Mouse (Mus musculus) cerebellum, adult 18-20 months (tissue): ENCODE measurements at regions not wholly inside any gene's neighbourhood (a gene's known extent, or its start where the extent isn't known, plus 50 kb on each side); places are given as distances from the start of the nearest gene placed in this dataset.

ENCODE experiments used
- DNase-seq, 2 experiments: peaks; one replicate each; pipeline ENCODE4 v3.0.0; 2021

GRCm38 (mm10) chr14:61904426-61905124 lies 297.3 kb downstream of the Kcnrg start:
- DNase-seq = no peak

- DNase-seq = no peak
These were observed 310.9 kb downstream of the Kcnrg start for GRCm38 (mm10) chr14:61918113-61918512.

- no peak for DNase-seq
These were observed 324.6 kb downstream of the Kcnrg start for GRCm38 (mm10) chr14:61931811-61932210.

DNA sequence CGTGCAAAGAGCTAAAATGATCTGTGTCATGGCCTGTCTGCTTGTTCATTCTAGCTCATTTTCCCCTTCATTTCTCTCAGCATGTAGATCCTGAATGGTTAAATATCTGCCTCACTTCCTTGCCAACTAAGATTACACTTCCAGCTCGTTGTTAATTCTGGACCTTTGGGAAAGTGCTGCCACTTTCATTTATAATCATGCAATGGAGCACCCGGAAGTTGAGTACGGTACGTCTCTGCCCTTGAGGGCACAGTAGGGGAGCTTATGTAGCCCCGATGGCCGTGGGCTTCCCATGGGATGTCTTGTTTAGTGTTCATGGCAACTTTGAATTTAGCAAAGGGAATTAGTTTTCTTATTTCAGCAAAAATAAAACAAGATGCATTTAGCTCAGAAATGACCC lies 334.4 kb downstream of the Kcnrg start:
- no peak for DNase-seq

DNA sequence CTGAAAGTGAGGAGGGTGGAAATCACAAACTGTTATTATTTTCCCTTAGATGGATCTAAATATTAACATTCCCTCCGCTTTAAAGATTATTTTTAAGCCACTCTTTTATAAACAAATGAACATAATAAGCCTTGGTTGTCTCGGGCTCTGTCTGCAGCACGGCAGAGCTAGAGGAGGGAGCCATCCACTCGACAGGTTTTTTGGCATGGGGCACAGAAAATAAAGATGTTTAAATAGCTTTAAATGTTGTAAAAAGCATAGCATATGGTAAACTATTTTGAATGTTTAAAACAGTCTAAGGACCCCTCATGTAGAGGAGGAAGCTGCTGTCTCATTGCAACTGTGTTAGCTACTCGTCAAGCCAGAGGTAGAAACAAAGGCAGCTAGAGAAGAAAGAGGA lies 338.4 kb downstream of the Kcnrg start:
- no peak for DNase-seq

DNA sequence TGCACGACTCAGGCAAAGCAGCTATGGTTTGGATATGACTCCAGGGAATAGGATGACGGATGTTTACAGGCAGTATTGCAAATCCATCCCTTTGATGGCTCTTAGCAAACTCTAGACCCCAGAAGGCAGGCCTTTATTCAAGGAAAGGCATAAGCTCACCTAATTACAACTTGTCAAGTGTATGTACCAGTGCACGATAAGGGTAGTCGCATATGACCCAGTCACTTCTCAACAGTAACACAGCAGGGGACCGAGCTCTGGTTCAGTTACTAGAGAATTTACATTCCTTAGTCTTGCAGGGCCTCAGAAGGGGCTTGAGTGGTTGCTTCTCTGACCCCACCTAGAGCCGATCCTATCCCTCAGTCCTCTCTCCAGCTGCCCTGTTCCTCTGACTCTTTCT lies 342.2 kb downstream of the Kcnrg start:
- DNase-seq = no peak

DNA sequence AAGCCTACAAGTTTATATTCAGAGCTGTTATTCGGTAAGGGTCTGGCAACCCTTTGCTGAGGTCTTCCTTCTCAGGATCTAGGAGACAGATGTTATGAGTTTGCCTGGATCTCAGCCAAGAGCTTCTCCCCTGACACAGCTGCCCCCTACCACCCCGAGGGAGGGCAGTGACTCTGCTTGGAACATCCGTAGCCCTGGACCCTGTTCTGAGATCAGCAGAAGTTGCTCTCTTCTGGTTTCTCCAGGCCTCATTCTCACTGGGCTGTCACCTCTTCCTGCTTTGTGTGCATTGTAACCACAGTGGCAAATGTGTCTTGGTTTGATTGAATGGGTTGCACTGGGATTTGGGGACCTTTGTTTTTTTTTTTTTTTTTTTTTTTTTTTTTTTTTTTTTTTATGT lies 342.4 kb upstream of the Rnaseh2b start:
- DNase-seq = no peak

DNA sequence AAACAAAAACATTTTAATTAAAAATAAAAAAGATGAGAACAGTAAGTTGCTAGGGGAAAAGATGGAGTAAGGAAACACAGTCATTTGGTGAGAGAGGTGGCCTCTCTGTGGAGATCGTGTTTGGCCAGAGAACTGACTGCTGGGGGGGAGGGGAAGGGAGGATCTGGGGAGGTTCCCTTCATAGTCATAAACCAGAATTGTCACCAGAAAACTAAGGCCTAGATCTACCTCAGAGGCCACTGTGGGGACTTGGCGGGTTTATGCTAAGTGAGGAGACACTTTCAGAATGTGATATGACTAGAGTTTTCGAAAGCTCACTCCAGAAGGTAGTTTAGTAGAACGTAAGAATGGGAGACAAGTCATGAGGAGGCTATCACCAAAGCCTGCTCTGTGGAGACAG lies 339.4 kb upstream of the Rnaseh2b start:
- DNase-seq = no peak

GRCm38 (mm10) chr14:61955416-61955815 lies 337.0 kb upstream of the Rnaseh2b start:
- no peak for DNase-seq

DNA sequence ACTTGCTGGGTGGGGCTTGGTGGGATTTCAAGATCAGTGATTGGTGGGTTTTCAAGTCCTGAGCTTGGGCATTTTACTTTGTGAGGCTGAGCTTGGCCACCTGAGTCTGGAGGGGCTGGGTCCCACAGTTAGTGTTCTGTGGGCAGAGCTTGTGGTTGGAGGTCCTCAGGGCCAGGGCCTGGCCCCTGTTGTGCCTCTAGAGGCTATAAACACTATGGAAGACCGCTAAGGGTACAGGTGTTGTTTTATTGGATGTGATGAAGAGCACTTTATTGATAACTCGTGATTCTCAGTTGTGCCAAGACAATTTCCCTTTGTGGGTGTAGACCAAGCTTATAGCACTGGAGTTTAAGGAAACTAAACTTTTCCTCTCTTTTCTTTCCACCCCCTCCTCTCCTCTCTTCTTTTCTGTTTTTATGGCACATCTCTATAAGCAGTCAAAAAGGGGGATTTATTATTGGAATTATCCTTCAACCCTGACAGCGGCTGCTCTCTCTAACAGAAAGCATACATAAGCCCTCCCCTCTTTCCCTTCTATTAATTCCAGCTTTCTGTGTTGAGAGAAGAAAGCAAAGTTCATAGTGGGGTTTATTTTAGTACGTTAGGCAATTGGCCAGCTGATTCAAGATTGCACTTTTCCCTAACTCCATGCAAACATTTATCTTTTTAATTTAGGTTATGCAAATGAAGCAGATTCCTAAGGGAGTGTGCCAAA lies 332.0 kb upstream of the Rnaseh2b start:
- DNase-seq = no peak

DNA sequence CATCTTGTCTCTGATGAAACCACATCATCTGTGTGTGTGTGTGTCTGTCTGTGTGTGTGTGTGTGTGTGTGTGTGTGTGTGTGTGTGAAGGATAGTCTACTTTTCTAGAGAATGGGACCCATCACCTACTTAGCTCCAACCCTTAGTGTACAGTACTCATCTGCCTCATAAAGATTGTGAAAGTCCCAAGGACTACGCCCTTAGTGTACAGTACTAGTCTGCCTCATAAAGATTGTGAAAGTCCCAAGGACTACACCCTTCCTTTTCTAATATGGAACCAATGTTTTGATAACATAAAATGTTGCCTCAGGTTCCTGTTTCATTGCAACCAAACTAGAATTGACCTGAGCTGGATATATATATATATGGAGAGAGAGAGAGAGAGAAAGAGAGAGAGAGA lies 323.9 kb upstream of the Rnaseh2b start:
- no peak for DNase-seq

DNA sequence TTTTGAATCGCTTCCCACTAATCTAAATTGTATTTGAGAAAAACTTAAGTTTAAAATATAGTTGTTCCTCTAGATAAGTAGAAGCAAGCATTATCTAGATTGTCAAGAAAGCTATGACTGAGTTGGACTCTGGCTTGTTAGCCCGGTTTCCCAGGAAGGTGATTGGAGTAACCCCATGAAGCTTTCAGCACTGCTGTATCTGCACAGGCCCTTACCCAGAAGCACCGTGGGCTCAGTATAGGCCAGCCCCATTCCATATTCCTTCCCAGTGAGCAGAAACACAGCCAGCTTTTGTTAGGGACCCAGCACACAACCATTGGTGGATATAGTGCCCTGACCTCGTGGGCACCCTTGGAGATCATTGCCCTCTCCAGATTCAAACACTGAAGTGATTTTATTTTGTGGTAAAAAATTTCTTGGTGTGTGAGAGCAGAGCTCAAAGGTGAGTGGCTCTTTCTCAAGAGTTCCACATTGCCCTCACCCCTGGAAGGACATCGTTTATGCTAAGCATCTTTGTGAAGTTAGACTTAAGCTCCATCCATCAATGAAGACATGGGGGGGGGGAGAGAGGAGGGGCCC lies 323.3 kb upstream of the Rnaseh2b start:
- DNase-seq = no peak

DNA sequence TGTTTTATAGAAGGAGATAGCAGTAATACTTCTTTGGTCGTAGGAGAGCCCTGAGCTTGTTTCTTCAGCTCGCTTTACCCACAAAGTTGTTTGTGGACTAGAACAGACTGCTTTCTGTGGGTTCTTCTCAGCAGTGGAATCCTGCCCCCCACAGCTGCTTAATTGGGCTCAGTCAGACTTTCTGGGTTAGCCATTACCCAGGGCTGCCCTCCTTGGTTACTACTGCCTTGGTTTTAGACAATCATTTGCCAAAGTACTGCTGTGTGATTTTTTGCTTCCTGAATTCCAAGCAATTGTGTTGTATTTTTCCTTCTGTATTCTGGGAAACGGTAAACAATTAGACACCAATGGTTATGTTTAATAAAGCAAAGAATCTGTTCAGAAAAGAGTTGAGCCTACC lies 321.8 kb upstream of the Rnaseh2b start:
- no peak for DNase-seq

GRCm38 (mm10) chr14:61971100-61972088 lies 321.0 kb upstream of the Rnaseh2b start:
- DNase-seq = no peak

- no peak for DNase-seq
These were observed 317.1 kb upstream of the Rnaseh2b start for GRCm38 (mm10) chr14:61975301-61975732.

DNA sequence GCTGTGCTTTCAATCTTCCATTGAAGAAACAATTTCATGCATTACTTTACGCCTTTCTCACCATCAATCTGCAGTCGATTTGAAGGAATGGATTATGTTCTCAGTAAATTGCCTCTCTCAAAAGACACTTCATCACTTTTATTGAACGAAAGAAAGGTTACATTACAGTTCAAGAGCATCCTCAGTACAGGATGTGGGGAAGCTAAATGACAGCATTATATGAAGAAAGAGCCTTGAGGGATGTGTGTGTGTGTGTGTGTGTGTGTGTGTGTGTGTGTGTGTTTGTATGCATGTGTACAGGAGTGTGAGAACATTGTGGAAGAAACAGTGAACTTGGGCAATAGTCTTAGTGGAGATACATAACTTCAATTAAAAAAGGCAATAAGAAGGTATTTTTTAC lies 311.8 kb upstream of the Rnaseh2b start:
- no peak for DNase-seq

DNA sequence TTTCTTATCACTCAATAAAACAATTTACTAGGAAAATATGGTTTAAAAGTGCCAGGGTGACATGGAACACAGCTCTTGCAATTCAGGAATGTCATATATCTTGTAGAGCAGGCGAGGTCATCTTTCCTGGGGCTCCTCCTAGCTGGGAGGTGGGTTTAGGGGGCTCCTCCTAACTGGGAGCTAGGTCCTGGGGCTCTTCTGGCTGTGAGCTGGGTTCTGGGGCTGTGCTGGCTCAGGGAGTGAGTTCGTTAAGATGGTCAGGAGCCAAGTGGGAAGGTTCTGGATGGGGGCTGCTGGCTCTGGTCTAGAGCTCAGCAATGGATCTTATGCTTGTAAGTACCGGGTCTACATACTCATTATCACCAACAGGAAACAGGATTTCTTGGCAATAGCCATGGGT lies 306.8 kb upstream of the Rnaseh2b start:
- no peak for DNase-seq

DNA sequence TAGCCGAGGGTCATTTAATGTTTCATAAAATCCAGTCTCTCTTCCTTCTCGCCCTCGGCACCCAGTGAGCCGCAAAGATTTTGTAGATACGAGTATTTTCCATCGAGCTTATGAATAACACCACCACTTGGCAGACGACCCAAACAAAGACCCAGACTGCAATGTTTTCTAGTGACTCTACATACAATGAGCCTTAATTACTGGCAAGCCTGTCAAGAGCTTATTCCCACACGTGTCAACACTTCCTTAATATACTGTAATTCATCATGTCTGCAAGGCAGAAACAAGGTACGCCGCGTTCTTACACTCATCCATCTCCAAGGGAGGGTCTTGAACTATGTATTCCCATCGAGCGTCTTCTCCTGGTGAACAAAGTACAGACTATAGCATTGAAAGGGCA lies 306.2 kb upstream of the Rnaseh2b start:
- no peak for DNase-seq

DNA sequence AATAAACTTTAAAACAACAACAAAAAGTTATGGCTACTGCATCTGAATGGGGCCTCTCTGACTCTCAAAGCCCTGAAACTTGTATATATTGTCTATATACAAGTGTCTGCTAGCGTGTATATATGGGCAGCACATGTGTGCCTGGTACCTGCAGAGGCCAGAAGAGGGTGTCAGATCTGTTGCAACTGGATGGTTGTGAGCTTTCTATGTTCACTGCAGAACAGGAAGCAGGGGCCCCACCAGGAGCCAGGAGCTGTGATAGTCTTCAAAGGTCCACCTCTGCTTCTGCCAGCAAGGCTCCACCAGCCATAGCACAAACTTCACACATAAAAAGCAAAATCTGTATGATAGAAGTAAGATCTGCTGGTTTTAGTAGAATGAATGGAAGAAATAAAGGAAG lies 297.1 kb upstream of the Rnaseh2b start:
- DNase-seq = no peak

GRCm38 (mm10) chr14:61997736-61998135 lies 294.7 kb upstream of the Rnaseh2b start:
- DNase-seq = no peak

- no peak for DNase-seq
These were observed 294.1 kb upstream of the Rnaseh2b start for GRCm38 (mm10) chr14:61998259-61998658.

DNA sequence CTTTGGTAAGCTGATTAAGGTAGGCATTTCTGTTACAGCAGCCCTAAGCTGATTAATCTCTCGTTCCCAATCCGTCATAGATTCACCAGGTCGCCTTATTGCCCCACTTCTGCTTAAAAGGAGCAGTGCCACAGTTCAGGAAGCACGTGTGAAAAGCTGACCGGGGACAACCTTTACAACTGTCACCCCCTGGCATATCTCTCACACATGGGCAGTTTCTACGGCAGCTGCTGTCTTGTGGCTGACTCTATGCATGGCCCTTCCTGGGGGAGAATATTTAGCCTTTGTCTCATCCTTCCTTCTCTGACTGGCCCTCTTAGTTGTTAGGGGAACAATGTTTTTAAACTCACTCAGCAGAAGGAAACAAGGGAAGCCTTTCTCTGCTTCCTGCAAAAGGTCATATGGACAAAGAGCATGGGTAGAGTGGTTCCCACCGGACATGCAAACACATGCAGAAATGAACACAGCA lies 290.9 kb upstream of the Rnaseh2b start:
- DNase-seq = no peak

DNA sequence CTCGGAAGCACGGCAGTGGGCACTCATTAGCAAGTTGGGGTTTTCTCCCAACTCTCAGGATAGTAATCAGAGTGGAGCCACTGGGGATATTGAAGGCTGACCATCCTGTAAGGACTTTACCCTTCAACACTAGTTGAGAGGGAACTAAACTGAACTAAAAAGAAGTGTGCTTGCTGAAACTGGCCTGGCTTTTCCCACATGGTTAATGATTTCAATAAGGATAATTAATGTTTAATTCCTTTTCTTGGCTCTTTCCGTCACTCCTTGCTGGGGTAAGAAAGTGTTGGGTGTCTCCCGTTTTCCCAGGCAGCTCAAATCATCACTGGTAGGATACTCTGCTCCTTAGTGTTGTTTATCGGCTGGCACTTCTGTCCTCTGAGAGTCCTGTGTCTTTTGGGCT lies 290.3 kb upstream of the Rnaseh2b start:
- no peak for DNase-seq
